Mouse (Mus musculus): ENCODE data around the gene Gde1. TPM values are rescaled to one million over a fixed set of nuclear protein-coding genes. Genes with fewer than 3 reads are reported as not detected.

The Gde1 gene
- total and polyA plus RNA-seq, 3 experiments = 19.8 to 51.1 (median 42.0) TPM

DNA sequence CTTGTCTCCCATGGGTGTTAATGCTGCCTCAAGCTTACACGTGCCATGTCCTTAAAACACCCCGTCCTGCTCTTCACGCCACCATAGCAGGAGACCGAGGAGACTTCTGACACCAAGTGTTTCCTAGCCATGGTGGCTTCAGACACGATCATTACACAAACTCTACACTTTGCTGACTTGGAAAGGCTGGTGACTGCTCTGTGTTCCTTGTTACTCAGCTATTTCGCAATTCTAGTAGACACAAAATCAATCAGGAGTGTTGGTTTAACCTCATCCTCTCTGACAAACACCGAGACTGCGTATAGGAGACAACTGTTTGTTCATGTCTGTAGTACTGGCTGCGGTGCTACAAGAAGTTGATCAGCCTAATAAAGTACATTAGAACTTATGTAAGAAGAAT lies 6.7 kb downstream of the Gde1 start:
- Histone ChIP-seq H3K36me3 (replicated peaks) (peaks cover 92% of the 10 kb centered on the region), H3K27me3 (ENCODE audit: insufficient read depth, low read length) (no peaks in the 10 kb centered on the region), H3K4me1 (ENCODE audit: insufficient read depth, low read depth, low read length) (peaks cover 13% of the 10 kb centered on the region), H3K4me3 (ENCODE audit: low read depth, low read length) (no peak overlapping the region), H3K9me3 (replicated peaks) (no peaks in the 10 kb centered on the region)
- no peak for DNase-seq (ENCODE audit: low spot score)
- TF ChIP-seq CTCF (IDR thresholded peaks at IDR 0.05; ENCODE audit: low read depth, low read length) = no peak
- TF ChIP-seq TAL1 (conservative IDR thresholded peaks at IDR 0.05; ENCODE audit: low read depth, low read length) = no peak
- no peak for TF ChIP-seq GATA2 (IDR thresholded peaks at IDR 0.05; ENCODE audit: borderline replicate concordance, low read depth, low read length)
- TF ChIP-seq POLR2AphosphoS5 (IDR thresholded peaks at IDR 0.05; ENCODE audit: insufficient replicate concordance, low read depth, low read length) = no peak
- no peak for TF ChIP-seq GATA1 (IDR thresholded peaks at IDR 0.05; ENCODE audit: borderline replicate concordance, low read length)
- ATAC-seq (ENCODE audit: extremely low read depth, insufficient number of reproducible peaks, low FRiP score, poor library complexity, severe bottlenecking) = no peak

DNA sequence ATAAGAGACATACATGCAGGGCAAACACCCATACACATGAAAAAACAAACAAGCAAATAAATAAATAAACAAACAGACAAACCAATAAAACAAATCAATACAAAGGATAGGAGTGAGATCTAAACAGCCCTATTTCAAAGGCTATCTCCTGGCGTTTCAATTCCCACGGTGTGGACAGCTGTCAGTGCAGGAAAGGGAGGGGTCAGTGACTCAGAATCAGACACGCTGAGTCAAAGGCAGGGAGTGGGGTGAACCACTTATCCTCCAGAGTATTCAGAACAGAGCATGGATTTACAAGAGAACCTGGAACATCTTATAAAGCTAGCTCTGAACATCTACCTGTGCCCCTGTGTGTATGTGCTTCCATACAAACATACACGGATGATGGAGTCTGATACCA lies 8.4 kb downstream of the Gde1 start:
- Histone ChIP-seq H3K4me3 (ENCODE audit: low read depth, low read length) (no peak overlapping the region), H3K27me3 (ENCODE audit: insufficient read depth, low read length) (no peaks in the 10 kb centered on the region), H3K36me3 (replicated peaks) (peaks cover 92% of the 10 kb centered on the region), H3K4me1 (ENCODE audit: insufficient read depth, low read depth, low read length) (peaks cover 3% of the 10 kb centered on the region; the same call in 1 of the 2 replicates), H3K9me3 (replicated peaks) (no peaks in the 10 kb centered on the region)
- DNase-seq (ENCODE audit: low spot score) (no peak), ATAC-seq (ENCODE audit: extremely low read depth, insufficient number of reproducible peaks, low FRiP score, poor library complexity, severe bottlenecking) (no peak)
- TF ChIP-seq CTCF (IDR thresholded peaks at IDR 0.05; ENCODE audit: low read depth, low read length) = no peak
- no peak for TF ChIP-seq GATA2 (IDR thresholded peaks at IDR 0.05; ENCODE audit: borderline replicate concordance, low read depth, low read length)
- no peak for TF ChIP-seq POLR2AphosphoS5 (IDR thresholded peaks at IDR 0.05; ENCODE audit: insufficient replicate concordance, low read depth, low read length)
- no peak for TF ChIP-seq TAL1 (conservative IDR thresholded peaks at IDR 0.05; ENCODE audit: low read depth, low read length)
- no peak for TF ChIP-seq GATA1 (IDR thresholded peaks at IDR 0.05; ENCODE audit: borderline replicate concordance, low read length)

DNA sequence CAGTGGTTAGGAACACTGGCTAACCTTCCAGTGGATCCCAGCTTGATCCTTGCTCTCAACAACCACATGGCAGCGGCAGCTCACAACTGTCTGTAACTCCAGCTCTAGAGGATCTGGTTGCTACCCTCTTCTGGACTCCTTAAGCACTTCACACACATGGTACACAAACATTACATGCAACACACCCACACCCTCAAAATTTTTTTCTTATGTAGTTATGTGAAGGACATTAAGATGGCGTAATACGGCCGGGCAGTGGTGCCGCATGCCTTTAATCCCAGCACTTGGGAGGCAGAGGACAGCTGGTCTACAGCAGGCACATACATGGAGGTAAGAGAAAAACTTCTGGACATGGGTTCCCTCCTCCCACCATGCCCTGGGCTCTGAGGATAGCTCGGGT lies 9.4 kb downstream of the Gde1 start:
- DNase-seq (ENCODE audit: low spot score) = no peak
- H3K27me3 ChIP-seq (ENCODE audit: insufficient read depth, low read length) = no peaks in the 10 kb centered on the region
- no peaks in the 10 kb centered on the region for H3K9me3 ChIP-seq (replicated peaks)
- H3K36me3 ChIP-seq (replicated peaks) = peaks cover 92% of the 10 kb centered on the region
- no peak overlapping the region for H3K4me3 ChIP-seq (ENCODE audit: low read depth, low read length)
- H3K4me1 ChIP-seq (ENCODE audit: insufficient read depth, low read depth, low read length) = peaks cover 3% of the 10 kb centered on the region; the same call in 1 of the 2 replicates
- no peak for TF ChIP-seq GATA1 (IDR thresholded peaks at IDR 0.05; ENCODE audit: borderline replicate concordance, low read length)
- no peak for TF ChIP-seq CTCF (IDR thresholded peaks at IDR 0.05; ENCODE audit: low read depth, low read length)
- no peak for TF ChIP-seq TAL1 (conservative IDR thresholded peaks at IDR 0.05; ENCODE audit: low read depth, low read length)
- ATAC-seq (ENCODE audit: extremely low read depth, insufficient number of reproducible peaks, low FRiP score, poor library complexity, severe bottlenecking) = no peak

DNA sequence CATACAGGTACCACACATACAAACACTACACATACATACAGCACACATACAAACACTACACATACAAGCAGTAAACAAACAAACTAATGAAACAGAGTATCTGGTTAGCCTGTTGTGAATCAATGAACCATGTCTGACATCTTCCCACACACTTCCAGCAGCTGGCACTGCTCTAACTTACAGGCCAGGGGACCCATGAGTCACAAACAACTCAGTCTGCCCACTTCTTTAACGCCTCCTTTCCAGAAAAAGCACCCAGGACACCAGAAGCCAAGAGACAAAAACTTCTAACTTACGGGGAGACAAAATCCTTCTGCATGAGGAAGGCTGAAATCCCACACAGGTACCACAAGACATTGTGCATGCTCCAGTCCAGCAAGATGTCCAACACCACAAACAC lies 14.3 kb downstream of the Gde1 start:
- TF ChIP-seq GATA2 (IDR thresholded peaks at IDR 0.05; ENCODE audit: borderline replicate concordance, low read depth, low read length) (no peak), POLR2AphosphoS5 (IDR thresholded peaks at IDR 0.05; ENCODE audit: insufficient replicate concordance, low read depth, low read length) (no peak), CTCF (IDR thresholded peaks at IDR 0.05; ENCODE audit: low read depth, low read length) (no peak), TAL1 (conservative IDR thresholded peaks at IDR 0.05; ENCODE audit: low read depth, low read length) (no peak), GATA1 (IDR thresholded peaks at IDR 0.05; ENCODE audit: borderline replicate concordance, low read length) (no peak)
- Histone ChIP-seq H3K36me3 (replicated peaks) (peaks cover 92% of the 10 kb centered on the region), H3K4me3 (ENCODE audit: low read depth, low read length) (no peak overlapping the region), H3K4me1 (ENCODE audit: insufficient read depth, low read depth, low read length) (no peaks in the 10 kb centered on the region), H3K9me3 (replicated peaks) (no peaks in the 10 kb centered on the region), H3K27me3 (ENCODE audit: insufficient read depth, low read length) (no peaks in the 10 kb centered on the region)
- ATAC-seq (ENCODE audit: extremely low read depth, insufficient number of reproducible peaks, low FRiP score, poor library complexity, severe bottlenecking) = no peak
- DNase-seq (ENCODE audit: low spot score) = no peak

DNA sequence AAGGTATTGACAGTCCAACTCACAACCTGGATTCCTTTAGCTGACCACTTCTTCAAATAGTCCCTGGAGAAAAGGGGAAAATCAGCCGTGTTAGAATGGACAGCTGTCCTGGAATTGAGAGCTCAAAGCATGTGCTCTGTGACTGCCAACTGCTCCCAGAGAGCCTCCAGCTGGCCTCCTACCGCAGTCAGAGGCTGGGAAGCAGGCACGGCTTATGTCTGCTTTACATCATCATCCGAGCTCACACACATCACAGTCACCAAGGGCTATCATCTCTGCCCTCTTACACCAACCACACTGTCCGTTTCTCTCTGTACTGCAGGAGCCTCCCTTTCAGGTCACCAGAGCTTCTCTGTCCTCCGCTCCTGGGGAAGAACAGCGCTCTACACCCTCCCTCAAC lies 16.5 kb downstream of the Gde1 start:
- TF ChIP-seq CTCF (IDR thresholded peaks at IDR 0.05; ENCODE audit: low read depth, low read length) (no peak), GATA1 (IDR thresholded peaks at IDR 0.05; ENCODE audit: borderline replicate concordance, low read length) (no peak), GATA2 (IDR thresholded peaks at IDR 0.05; ENCODE audit: borderline replicate concordance, low read depth, low read length) (no peak), TAL1 (conservative IDR thresholded peaks at IDR 0.05; ENCODE audit: low read depth, low read length) (no peak)
- H3K36me3 ChIP-seq (replicated peaks) = peaks cover 73% of the 10 kb centered on the region
- DNase-seq (ENCODE audit: low spot score) = no peak
- H3K4me1 ChIP-seq (ENCODE audit: insufficient read depth, low read depth, low read length) = no peaks in the 10 kb centered on the region
- H3K4me3 ChIP-seq (ENCODE audit: low read depth, low read length) = no peak overlapping the region
- no peak for ATAC-seq (ENCODE audit: extremely low read depth, insufficient number of reproducible peaks, low FRiP score, poor library complexity, severe bottlenecking)
- no peaks in the 10 kb centered on the region for H3K27me3 ChIP-seq (ENCODE audit: insufficient read depth, low read length)
- H3K9me3 ChIP-seq (replicated peaks) = no peaks in the 10 kb centered on the region

DNA sequence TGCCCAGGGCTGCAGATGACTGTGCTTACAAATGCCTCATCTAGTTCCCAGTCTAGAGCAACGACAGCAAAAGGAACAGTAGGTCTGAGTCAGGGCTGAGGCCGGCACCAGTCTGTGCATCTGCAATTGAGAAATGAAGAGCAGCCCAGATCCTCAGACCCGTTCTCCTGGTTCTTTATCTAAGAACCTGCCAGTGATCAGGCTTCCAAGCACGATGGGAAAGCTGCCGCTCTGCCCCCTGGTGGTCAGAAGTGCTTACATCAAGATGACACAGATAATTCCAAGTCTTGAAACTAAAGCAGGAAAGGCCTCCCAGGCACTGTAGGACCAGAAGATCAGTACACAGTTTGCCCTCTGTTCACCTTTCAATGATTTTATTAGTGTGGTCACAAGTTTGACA lies 17.4 kb downstream of the Gde1 start:
- Histone ChIP-seq H3K9me3 (replicated peaks) (no peaks in the 10 kb centered on the region), H3K4me3 (ENCODE audit: low read depth, low read length) (no peak overlapping the region), H3K27me3 (ENCODE audit: insufficient read depth, low read length) (no peaks in the 10 kb centered on the region), H3K4me1 (ENCODE audit: insufficient read depth, low read depth, low read length) (no peaks in the 10 kb centered on the region), H3K36me3 (replicated peaks) (peaks cover 65% of the 10 kb centered on the region)
- DNase-seq (ENCODE audit: low spot score) = peak; percentile 52
- ATAC-seq (ENCODE audit: extremely low read depth, insufficient number of reproducible peaks, low FRiP score, poor library complexity, severe bottlenecking) = peak; percentile 41; the same call in 1 of the 2 replicates
- no peak for TF ChIP-seq POLR2AphosphoS5 (IDR thresholded peaks at IDR 0.05; ENCODE audit: insufficient replicate concordance, low read depth, low read length)
- no peak for TF ChIP-seq GATA1 (IDR thresholded peaks at IDR 0.05; ENCODE audit: borderline replicate concordance, low read length)
- TF ChIP-seq CTCF (IDR thresholded peaks at IDR 0.05; ENCODE audit: low read depth, low read length) = peak; percentile 30; the same call in 1 of the 2 replicates

DNA sequence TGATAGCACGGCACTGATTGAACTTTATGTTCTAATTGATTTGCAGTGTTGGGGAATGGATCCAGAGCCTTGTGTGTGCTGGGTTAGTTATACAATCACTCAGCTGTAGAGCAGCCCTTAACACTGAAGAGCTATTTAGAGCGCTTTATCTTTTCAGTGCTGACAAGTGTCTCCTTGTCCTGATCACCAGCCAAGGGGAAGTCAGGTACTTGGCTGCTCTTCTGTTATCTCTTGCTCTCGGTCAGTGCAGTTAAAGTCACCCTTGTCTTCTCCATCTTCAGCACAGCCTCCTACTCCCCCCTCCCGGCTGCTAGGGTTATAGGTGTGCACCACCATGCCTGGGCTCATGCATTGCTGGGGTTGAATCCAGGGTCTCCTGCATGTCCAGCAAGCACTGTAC lies 28.8 kb downstream of the Gde1 start:
- no peak overlapping the region for H3K4me3 ChIP-seq (ENCODE audit: low read depth, low read length)
- no peaks in the 10 kb centered on the region for H3K27me3 ChIP-seq (ENCODE audit: insufficient read depth, low read length)
- no peaks in the 10 kb centered on the region for H3K4me1 ChIP-seq (ENCODE audit: insufficient read depth, low read depth, low read length)
- H3K36me3 ChIP-seq (replicated peaks) = no peaks in the 10 kb centered on the region
- DNase-seq (ENCODE audit: low spot score) = no peak
- no peak for TF ChIP-seq TAL1 (conservative IDR thresholded peaks at IDR 0.05; ENCODE audit: low read depth, low read length)
- no peak for TF ChIP-seq POLR2AphosphoS5 (IDR thresholded peaks at IDR 0.05; ENCODE audit: insufficient replicate concordance, low read depth, low read length)
- no peak for TF ChIP-seq CTCF (IDR thresholded peaks at IDR 0.05; ENCODE audit: low read depth, low read length)
- no peak for TF ChIP-seq GATA1 (IDR thresholded peaks at IDR 0.05; ENCODE audit: borderline replicate concordance, low read length)
- TF ChIP-seq GATA2 (IDR thresholded peaks at IDR 0.05; ENCODE audit: borderline replicate concordance, low read depth, low read length) = no peak
- no peaks in the 10 kb centered on the region for H3K9me3 ChIP-seq (replicated peaks)
- no peak for ATAC-seq (ENCODE audit: extremely low read depth, insufficient number of reproducible peaks, low FRiP score, poor library complexity, severe bottlenecking)
